Mouse (Mus musculus): ENCODE results near the gene Akap6. TPM values are rescaled to one million over a fixed set of nuclear protein-coding genes. Genes with fewer than 3 reads are reported as not detected.

Gene Akap6
- total RNA-seq, 2 experiments from 2014 or later = 0.13 to 0.52 TPM

GRCm38 (mm10) chr12:52950660-52951059 lies 251.5 kb downstream of the Akap6 start:
- ATAC-seq (replicated peaks; ENCODE audit: low FRiP score, low TSS enrichment, poor library complexity, severe bottlenecking) = no peak

- ATAC-seq (replicated peaks; ENCODE audit: low FRiP score, low TSS enrichment, poor library complexity, severe bottlenecking) = no peak
Measured at GRCm38 (mm10) chr12:52957587-52957986, 258.4 kb downstream of the Akap6 start.

GRCm38 (mm10) chr12:52957994-52958393 lies 258.8 kb downstream of the Akap6 start:
- ATAC-seq (replicated peaks; ENCODE audit: low FRiP score, low TSS enrichment, poor library complexity, severe bottlenecking) = no peak

- no peak for ATAC-seq (replicated peaks; ENCODE audit: low FRiP score, low TSS enrichment, poor library complexity, severe bottlenecking)
Measured at GRCm38 (mm10) chr12:52991745-52992144, 292.6 kb downstream of the Akap6 start.

GRCm38 (mm10) chr12:53012336-53012735 lies 313.2 kb downstream of the Akap6 start:
- ATAC-seq (replicated peaks; ENCODE audit: low FRiP score, low TSS enrichment, poor library complexity, severe bottlenecking) = no peak

- no peak for ATAC-seq (replicated peaks; ENCODE audit: low FRiP score, low TSS enrichment, poor library complexity, severe bottlenecking)
Measured at GRCm38 (mm10) chr12:53014539-53014938, 315.4 kb downstream of the Akap6 start.

- ATAC-seq (replicated peaks; ENCODE audit: low FRiP score, low TSS enrichment, poor library complexity, severe bottlenecking) = no peak
Measured at GRCm38 (mm10) chr12:53024575-53025246, 325.5 kb downstream of the Akap6 start.

- ATAC-seq (replicated peaks; ENCODE audit: low FRiP score, low TSS enrichment, poor library complexity, severe bottlenecking) = no peak
Measured at GRCm38 (mm10) chr12:53027308-53027707, 328.1 kb downstream of the Akap6 start.

GRCm38 (mm10) chr12:53028926-53029325 lies 329.7 kb downstream of the Akap6 start:
- no peak for ATAC-seq (replicated peaks; ENCODE audit: low FRiP score, low TSS enrichment, poor library complexity, severe bottlenecking)

- no peak for ATAC-seq (replicated peaks; ENCODE audit: low FRiP score, low TSS enrichment, poor library complexity, severe bottlenecking)
Measured at GRCm38 (mm10) chr12:53029910-53030309, 330.7 kb downstream of the Akap6 start.

- no peak for ATAC-seq (replicated peaks; ENCODE audit: low FRiP score, low TSS enrichment, poor library complexity, severe bottlenecking)
Measured at GRCm38 (mm10) chr12:53032762-53033161, 333.6 kb downstream of the Akap6 start.

- ATAC-seq (replicated peaks; ENCODE audit: low FRiP score, low TSS enrichment, poor library complexity, severe bottlenecking) = no peak
Measured at GRCm38 (mm10) chr12:53033404-53033913, 334.3 kb downstream of the Akap6 start.

GRCm38 (mm10) chr12:53040634-53041033 lies 341.5 kb downstream of the Akap6 start:
- ATAC-seq (replicated peaks; ENCODE audit: low FRiP score, low TSS enrichment, poor library complexity, severe bottlenecking) = no peak

- ATAC-seq (replicated peaks; ENCODE audit: low FRiP score, low TSS enrichment, poor library complexity, severe bottlenecking) = no peak
Measured at GRCm38 (mm10) chr12:53042739-53043138, 343.6 kb downstream of the Akap6 start.

GRCm38 (mm10) chr12:53057606-53058005 lies 358.4 kb downstream of the Akap6 start:
- no peak for ATAC-seq (replicated peaks; ENCODE audit: low FRiP score, low TSS enrichment, poor library complexity, severe bottlenecking)

GRCm38 (mm10) chr12:53060903-53061302 lies 361.7 kb downstream of the Akap6 start:
- ATAC-seq (replicated peaks; ENCODE audit: low FRiP score, low TSS enrichment, poor library complexity, severe bottlenecking) = no peak

- no peak for ATAC-seq (replicated peaks; ENCODE audit: low FRiP score, low TSS enrichment, poor library complexity, severe bottlenecking)
Measured at GRCm38 (mm10) chr12:53061466-53062124, 362.4 kb downstream of the Akap6 start.

GRCm38 (mm10) chr12:53063003-53063402 lies 363.8 kb downstream of the Akap6 start:
- ATAC-seq (replicated peaks; ENCODE audit: low FRiP score, low TSS enrichment, poor library complexity, severe bottlenecking) = no peak

- no peak for ATAC-seq (replicated peaks; ENCODE audit: low FRiP score, low TSS enrichment, poor library complexity, severe bottlenecking)
Measured at GRCm38 (mm10) chr12:53064241-53064760, 365.1 kb downstream of the Akap6 start.

GRCm38 (mm10) chr12:53065031-53065785 lies 366.0 kb downstream of the Akap6 start:
- no peak for ATAC-seq (replicated peaks; ENCODE audit: low FRiP score, low TSS enrichment, poor library complexity, severe bottlenecking)
